Mouse (Mus musculus) brain, embryonic 14.5 days (tissue): ENCODE data around the gene Zdhhc1.

Source experiments
- CTCF ChIP-seq: fragments of 200-500 bp; IDR thresholded peaks from 2 replicates; pipeline ENCODE4 v1.5.1; 2012; ENCODE audit warnings: inconsistent platforms, mild to moderate bottlenecking, moderate library complexity, borderline replicate concordance; ENCODE audit not compliant: insufficient read depth, insufficient read length; ENCODE audit errors: extremely low read depth
- POLR2A ChIP-seq: fragments of 200-500 bp; IDR thresholded peaks from 2 replicates; pipeline ENCODE4 v1.6.1; 2012; ENCODE audit warnings: mild to moderate bottlenecking, inconsistent platforms, borderline replicate concordance; ENCODE audit not compliant: poor library complexity, insufficient read depth, insufficient read length, severe bottlenecking; ENCODE audit errors: extremely low read depth

GRCm38 (mm10) chr8:105529271-105529670 is 32.6 kb upstream of the Zdhhc1 start:
- no peak for TF ChIP-seq CTCF
- no peak for TF ChIP-seq POLR2A
